Mouse (Mus musculus) adipose tissue, adult 10 weeks (tissue): ENCODE measurements around the gene Prkag3. TPM values are rescaled to one million over a fixed set of nuclear protein-coding genes. Genes with fewer than 3 reads are reported as not detected.

Experiments
- polyA plus RNA-seq: library from polyadenylated mRNA; stranded (reverse); fragments of 350-450 nt; fragmentation: Illumina TruSeq; extraction: RNeasy Lipid Tissue Mini Kit (QIAGEN cat#74804); gene quantifications from one replicate; pipeline ENCODE4 v1.2.3, GENCODE M21; 2014; ENCODE audit warnings: low read depth, low replicate concordance

The Prkag3 gene
- 1.4 TPM for polyA plus RNA-seq

DNA sequence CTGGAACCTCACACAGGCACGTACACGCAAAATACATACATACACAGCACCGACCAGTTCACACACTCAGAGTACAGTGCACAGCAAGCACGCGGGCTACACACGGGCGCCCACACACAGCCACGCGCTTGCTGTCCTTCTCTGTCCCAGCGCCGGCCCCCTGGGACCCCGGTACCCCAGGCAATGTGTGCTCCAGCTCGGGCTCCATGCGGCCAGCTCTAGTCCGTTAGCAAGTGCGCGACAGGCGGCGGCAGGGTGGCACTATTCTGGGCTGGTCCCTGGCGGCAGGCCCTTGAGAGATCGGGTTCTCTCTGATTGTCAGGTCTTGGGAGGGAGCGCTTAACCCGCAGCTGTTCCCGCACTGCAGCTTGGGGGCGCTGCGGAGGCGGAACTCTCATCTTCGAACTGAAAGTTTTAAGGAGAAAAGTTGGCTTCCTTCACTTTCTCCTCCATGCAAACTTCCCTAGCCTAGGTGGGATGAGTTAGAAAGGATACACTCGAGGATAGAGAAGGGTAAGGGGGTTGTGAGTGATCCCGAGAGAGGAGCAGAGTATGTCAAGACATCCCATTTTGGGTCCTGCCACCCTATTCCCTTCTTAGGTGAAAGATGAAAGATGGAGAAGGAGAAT, at the start of gene Prkag3:
Prkag3 (minus strand) TSS at position 579 of the 629 bp plus-strand sequence.

DNA sequence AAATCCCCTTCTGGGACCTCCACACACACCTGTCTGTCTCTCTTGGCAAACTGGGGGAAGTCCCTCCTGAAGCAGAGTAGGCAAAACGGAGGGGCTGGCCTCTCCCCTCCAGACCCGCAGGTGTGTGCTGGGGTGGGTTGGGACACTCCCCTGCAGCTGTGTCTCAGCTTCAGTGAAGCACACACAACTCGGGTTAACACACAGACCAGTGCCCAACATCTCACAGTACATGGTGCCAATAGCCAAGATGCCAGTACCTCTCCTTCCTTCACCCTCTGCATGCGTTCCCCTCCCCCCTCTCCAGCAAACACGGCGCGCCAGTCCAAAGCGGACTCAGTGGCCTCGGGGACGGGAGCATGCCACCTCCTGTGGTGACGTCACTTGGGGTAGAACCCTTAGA, 42.2 kb upstream of the Prkag3 start, which contains the start of gene Wnt10a:
Wnt10a (plus strand) TSS at position 268 of the 400 bp plus-strand sequence.

DNA sequence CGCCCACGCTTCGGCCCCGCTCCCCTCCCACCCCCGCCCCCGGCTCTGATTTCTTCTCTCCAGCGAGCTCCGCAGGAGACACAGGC, 22.7 kb upstream of the Prkag3 start, which contains the start of gene Wnt6:
Wnt6 (plus strand) TSS at position 48 of the 86 bp plus-strand sequence.

DNA sequence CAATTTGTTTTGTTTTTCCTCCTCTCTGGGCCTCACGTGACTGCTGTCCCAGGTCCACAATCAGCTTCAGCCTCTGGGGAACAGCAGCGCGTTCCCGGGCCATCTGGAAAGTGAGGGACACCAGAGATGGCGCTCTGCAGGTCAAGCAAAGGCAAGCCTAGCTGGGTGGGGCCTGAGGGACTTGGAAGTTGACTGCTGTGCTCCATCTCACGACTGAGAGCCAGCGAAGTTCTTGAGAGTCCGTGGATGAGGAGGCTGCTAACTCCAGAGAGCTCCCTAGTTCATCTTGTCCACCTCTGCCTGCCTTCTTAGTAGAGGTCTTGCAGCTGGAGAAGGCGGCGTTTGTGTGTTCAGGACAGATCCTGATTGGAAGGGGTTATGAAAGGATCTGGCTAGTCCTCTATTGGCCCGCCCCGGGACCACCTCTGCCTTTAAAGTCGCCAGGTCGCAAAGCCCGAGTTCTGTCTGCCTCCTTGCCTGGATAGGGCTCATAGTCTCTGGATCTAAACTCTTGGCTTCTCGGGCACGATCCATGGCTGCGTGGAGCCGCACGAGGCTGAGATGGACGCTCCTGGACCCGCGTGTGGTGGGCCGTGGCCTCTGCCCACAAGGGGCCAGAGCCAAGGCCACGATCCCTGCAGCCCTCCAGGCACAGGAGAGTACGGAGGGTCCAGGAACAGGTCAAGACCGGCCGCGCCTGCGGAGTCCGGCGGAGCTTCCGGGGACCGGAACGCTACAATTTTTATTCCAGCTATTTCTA, 35.7 kb downstream of the Prkag3 start, which contains the start of gene Cyp27a1:
Cyp27a1 (plus strand) TSS at position 476 of the 760 bp plus-strand sequence.

Other genes starting within 250 kb of the Prkag3 start
- gene Cnot9, start 243.2 kb downstream of the Prkag3 start, polyA plus RNA-seq = 18.5 TPM
- gene Plcd4, start 206.3 kb downstream of the Prkag3 start, polyA plus RNA-seq = 3.1 TPM
- gene Usp37, start 204.9 kb downstream of the Prkag3 start, polyA plus RNA-seq = 6.7 TPM
- gene Zfp142, start 161.0 kb downstream of the Prkag3 start, polyA plus RNA-seq = 11.2 TPM
- gene Bcs1l, start 160.9 kb downstream of the Prkag3 start, polyA plus RNA-seq = 13.9 TPM
- gene Rnf25, start 147.8 kb downstream of the Prkag3 start, polyA plus RNA-seq = 34.3 TPM
- gene Stk36, start 147.8 kb downstream of the Prkag3 start, polyA plus RNA-seq = 5.0 TPM
- 12.4 TPM for gene Ttll4, start 87.5 kb downstream of the Prkag3 start, polyA plus RNA-seq
- 77.5 TPM for gene Cyp27a1, start 35.6 kb downstream of the Prkag3 start, polyA plus RNA-seq
- 6.3 TPM for gene Wnt6, start 22.7 kb upstream of the Prkag3 start, polyA plus RNA-seq
- 1.2 TPM for gene Wnt10a, start 42.3 kb upstream of the Prkag3 start, polyA plus RNA-seq
- not detected for gene Cdk5r2, start 105.7 kb upstream of the Prkag3 start, polyA plus RNA-seq
- gene Fev, start 136.2 kb upstream of the Prkag3 start, polyA plus RNA-seq = not detected
- gene Cryba2, start 143.9 kb upstream of the Prkag3 start, polyA plus RNA-seq = 1.1 TPM
- gene Cfap65, start 186.4 kb upstream of the Prkag3 start, polyA plus RNA-seq = 8.1 TPM
- gene Ihh, start 202.5 kb upstream of the Prkag3 start, polyA plus RNA-seq = 6.5 TPM